Mouse (Mus musculus) spleen, adult 2 months (tissue): ENCODE results near the gene Cbln4.

Experiments
- CTCF ChIP-seq: fragments of 200-500 bp; IDR thresholded peaks from 2 replicates; pipeline ENCODE4 v1.5.1; 2011; ENCODE audit warnings: mild to moderate bottlenecking, inconsistent platforms; ENCODE audit not compliant: insufficient read depth, insufficient read length, insufficient replicate concordance; ENCODE audit errors: extremely low read depth
- POLR2A ChIP-seq: fragments of 200-500 bp; IDR thresholded peaks from 2 replicates; pipeline ENCODE4 v1.6.1; 2011; ENCODE audit warnings: low read depth, low read length, inconsistent platforms

DNA sequence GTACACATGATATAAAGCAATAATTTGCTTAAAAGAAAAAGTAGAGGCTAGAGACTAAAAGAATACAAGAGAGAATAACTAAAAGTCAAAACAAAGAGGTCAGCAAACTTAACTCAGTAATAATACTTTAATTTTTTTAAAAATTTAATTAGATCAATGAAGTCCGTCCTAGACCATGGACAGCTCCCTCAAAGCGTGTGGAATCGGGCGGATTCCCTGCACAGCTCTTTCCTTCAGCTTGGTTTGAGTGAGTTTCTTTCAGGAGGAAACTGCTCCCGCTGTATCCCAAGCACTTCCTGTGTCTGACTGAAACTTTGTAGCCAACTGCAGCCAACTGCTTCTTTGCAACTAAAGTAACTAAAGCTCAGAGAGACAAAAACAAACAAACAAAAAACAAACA is 9.0 kb downstream of the Cbln4 start:
- TF ChIP-seq CTCF (no peak), POLR2A (no peak)
